Mouse (Mus musculus) olfactory bulb, adult 2 months (tissue): Measurements from ENCODE around the gene Esyt3.

Source experiments
- CTCF ChIP-seq: fragments of 200-500 bp; IDR thresholded peaks from 2 replicates; pipeline ENCODE4 v1.5.1; 2012; ENCODE audit warnings: low read depth, mild to moderate bottlenecking, low read length, moderate library complexity; ENCODE audit not compliant: insufficient read depth
- POLR2A ChIP-seq: fragments of 200-500 bp; IDR thresholded peaks from 2 replicates; pipeline ENCODE4 v1.6.1; 2012; ENCODE audit warnings: mild to moderate bottlenecking, low read depth, low read length, moderate library complexity; ENCODE audit not compliant: insufficient read depth

DNA sequence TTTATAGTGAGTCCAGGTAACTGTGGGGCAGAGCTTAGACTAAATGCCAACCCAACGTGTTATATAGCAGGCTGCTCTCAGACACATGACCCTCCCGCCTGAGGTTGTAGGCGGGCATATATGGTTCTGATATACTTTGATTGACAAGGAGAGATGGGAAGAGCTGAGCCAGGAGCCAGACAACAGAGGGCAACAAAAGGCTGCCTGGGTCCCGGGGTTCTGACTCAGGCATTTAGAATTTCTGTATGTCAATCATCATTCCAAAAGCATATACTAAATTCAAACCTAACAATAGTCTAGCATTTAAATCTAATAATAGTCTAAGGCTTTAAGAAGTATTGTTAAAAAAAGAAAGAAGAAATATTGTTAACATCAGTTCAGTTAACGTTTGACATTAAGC lies 20.8 kb upstream of the Esyt3 start:
- no peak for TF ChIP-seq CTCF
- no peak for TF ChIP-seq POLR2A
